Mouse (Mus musculus) gastrocnemius, postnatal 10 days (tissue): ENCODE measurements around the gene Fbxo42. TPM values are rescaled to one million over a fixed set of nuclear protein-coding genes. Genes with fewer than 3 reads are reported as not detected.

Experiments used
- DNase-seq: peaks from one replicate; pipeline ENCODE4 v3.0.0; 2021; ENCODE audit warnings: mixed read lengths
- total RNA-seq, 2 experiments: library from RNA; stranded (reverse); gene quantifications; 2 replicates each; pipeline ENCODE4 v1.2.3; 2021

Gene Fbxo42
- total RNA-seq, 2 experiments from 2014 or later: 10.0 to 11.4 TPM

DNA sequence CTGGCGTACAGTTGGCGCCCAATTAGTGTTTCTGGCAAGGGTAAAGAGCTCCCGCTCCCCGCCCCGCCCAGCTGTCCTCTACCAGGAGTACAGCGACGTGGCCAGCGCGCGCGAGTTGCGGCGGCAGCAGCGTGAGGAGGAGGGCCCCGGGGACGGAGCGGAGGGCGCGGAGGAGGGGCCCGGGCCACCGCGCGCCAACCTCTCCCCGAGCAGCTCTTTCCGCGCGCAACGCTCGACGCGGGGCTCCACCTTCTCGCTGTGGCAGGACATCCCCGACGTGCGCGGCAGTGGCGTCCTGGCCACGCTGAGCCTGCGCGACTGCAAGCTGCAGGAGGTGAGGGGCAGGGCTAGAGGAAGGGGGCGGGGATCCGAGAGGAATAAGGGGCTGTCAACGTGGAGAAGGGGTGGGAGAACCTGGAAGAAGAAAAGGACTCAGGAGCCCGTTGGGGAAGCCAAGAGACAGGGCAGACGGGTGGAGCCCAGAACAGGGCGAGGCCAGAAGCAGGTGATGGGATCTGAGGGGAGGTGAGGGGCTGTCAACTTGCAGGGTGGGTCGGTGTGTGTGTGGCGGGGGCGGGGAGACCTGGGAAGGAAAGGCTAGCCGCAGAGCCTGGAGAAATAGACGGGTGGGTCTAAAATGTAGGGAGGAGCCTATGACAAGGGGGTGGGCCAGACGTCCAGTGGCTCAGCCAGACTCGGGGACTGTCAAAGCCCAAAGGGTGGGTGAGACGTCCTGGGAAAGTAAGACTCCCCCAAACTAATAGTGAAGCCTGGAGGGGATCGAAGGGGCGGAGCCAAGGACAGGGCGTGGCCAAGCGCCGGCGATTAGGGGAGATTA is 100.3 kb downstream of the Fbxo42 start:
- DNase-seq: peak; percentile 47

DNA sequence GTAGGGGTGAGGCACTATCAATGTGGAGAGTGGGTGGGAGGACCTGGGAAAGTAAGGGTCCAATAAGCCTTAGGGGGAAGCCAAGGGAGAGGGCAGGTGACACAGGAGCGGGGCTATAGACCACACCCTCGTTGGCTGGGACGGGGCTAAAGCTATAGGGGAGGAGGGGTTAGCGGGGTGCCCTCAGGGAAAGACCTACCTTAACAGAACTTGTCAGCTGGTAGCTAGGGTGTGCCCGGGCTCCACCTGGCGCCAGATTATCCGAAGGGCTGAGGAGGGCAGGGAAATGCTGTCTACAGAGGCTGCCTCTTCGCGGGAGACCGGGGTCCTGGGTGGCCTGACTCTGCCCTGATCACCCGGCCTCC is 100.9 kb downstream of the Fbxo42 start:
- DNase-seq: no peak

DNA sequence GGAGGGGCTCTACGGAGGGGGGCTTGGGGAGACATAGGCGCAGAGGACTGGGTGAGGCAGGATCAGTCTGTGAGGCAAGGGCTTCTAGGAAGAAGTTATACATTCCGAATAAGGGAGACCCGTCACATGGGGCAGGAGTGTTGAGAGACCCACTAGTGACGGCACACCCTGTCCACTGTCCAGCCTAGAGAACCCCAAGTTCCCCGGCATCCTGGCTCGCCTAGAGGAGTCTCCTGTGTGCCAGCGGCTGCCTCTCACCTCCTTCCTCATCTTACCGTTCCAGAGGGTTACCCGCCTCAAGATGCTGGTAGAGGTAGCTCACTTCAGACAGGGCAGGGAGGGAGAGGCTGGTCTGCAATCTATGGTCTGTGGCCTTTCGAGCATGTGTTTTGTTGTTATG is 101.7 kb downstream of the Fbxo42 start:
- DNase-seq: no peak

DNA sequence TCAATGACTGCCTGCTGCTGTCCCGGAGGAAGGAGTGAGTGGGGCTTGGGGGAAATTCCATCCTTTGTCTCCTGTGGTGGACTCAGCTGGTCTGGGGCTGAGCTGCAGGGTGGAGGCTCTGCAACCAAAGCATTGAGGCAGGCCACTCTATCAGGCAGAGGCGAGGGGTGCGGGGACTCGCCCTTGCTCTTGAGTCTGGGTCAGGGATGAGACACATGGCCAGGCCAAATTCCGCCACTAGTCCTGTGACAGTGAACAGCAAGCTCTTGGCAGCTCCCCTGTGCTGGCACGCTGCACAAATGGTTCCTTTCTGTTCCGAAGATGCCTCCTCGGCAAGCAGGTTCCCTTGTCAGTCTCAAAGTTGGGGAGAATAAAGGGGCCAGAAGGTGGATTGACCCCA is 103.4 kb downstream of the Fbxo42 start:
- no peak for DNase-seq

DNA sequence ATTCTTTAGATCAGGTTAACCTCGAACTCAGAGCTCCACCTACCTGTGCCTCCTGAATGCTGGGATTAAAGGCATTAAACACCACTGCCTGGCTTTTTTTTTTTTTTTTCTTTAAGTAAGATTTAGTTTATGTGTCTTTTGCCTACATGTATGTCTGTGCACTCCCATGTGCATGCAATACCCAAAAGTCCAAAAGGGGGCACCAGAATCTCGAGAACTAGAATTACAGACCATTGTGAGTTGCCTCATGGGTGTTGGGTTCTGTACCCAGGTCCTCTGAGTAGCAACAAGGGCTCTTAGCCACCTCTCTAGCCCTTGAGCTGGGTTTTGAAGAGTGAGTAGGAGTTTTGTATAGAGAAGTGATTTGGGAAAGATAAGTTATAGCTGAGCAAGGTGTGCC is 104.9 kb downstream of the Fbxo42 start:
- DNase-seq: no peak

Other genes with a start within 250 kb of the Fbxo42 start
- gene Padi2, start 241.6 kb upstream of the Fbxo42 start, total RNA-seq: 100 to 1,000 TPM in 1 of 2 experiments, 10 to 100 TPM in 1; 96.8 to 105 TPM
- 100 to 1,000 TPM; 406 to 464 TPM for gene Sdhb, start 186.7 kb upstream of the Fbxo42 start, total RNA-seq
- 10 to 100 TPM; 19.1 to 25.9 TPM for gene Atp13a2, start 161.0 kb upstream of the Fbxo42 start, total RNA-seq
- 10 to 100 TPM; 79.1 to 88.6 TPM for gene Mfap2, start 137.5 kb upstream of the Fbxo42 start, total RNA-seq
- 1 to 10 TPM; 3.8 to 9.3 TPM for gene Crocc, start 87.4 kb upstream of the Fbxo42 start, total RNA-seq
- gene Necap2, start 69.6 kb upstream of the Fbxo42 start, total RNA-seq: 10 to 100 TPM; 27.2 to 31.1 TPM
- gene Spata21, start 59.6 kb upstream of the Fbxo42 start, total RNA-seq: not detected
- 100 to 1,000 TPM; 173 to 178 TPM for gene Szrd1, start 8.1 kb upstream of the Fbxo42 start, total RNA-seq
- gene Rsg1, start 66.0 kb downstream of the Fbxo42 start, total RNA-seq: under 1 TPM; 0.70 to 0.89 TPM
- 1 to 10 TPM; 2.6 to 3.2 TPM for gene Arhgef19, start 91.6 kb downstream of the Fbxo42 start, total RNA-seq
- 1 to 10 TPM; 3.9 to 5.9 TPM for gene Epha2, start 153.3 kb downstream of the Fbxo42 start, total RNA-seq
- under 1 TPM in 1 of 2 experiments, not detected in 1; 0.16 TPM for gene Fam131c, start 220.3 kb downstream of the Fbxo42 start, total RNA-seq